Mouse (Mus musculus) adipocyte (in vitro differentiated cells): Measurements from ENCODE around the gene Abi3.

ENCODE experiments used
- DNase-seq: peaks from one replicate; pipeline ENCODE4 v3.0.0-alpha.2; 2016; ENCODE audit warnings: low spot score

Abi3 gene

GRCm38 (mm10) chr11:95825625-95826024 is 16.7 kb downstream of the Abi3 start:
- DNase-seq = no peak

- DNase-seq = no peak
Observed at GRCm38 (mm10) chr11:95824877-95825243, 17.4 kb downstream of the Abi3 start.

DNA sequence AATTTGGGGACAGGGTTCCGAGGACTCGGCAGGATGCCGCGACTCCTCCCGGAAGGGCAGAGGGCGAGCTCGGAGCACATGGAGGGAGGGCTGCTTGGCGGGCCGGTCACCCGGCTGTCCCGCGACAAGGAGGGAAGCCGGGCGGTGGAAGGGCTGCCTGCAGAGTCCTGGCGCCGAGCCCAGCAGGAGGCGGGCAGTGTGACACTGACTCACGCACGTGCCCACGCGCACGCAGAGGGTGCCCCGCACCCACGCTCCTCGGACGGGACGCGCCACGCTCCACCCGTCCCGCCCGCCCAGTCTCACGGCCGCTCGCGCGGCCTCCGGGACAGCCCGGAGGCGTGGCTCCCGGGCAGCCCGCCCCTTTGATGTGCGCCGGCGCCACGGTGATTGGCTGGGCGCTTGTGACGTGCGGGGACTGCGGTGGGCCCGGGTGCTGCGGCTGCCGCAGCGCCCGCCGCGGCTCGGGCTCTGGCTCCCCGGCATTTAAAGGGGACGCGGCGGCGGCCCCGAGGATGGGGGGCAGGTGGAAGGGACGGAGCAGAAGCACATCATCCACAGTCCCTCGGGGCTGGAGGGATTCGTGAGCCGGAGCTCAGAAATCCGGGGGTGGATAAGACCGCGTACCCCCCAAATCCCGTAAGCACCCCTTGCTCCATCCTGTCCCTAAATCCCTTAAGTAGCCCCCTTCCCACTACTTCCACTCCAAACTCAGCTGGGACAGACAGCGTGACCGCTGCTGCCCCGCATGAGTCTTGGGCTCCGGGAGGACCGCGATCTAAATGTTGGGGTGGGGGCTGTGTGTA is 18.0 kb downstream of the Abi3 start, which contains the start of gene Phospho1:
TSS of gene Phospho1 (plus strand) at position 429 of the 806 bp plus-strand sequence.
- peak; percentile 40 for DNase-seq

DNA sequence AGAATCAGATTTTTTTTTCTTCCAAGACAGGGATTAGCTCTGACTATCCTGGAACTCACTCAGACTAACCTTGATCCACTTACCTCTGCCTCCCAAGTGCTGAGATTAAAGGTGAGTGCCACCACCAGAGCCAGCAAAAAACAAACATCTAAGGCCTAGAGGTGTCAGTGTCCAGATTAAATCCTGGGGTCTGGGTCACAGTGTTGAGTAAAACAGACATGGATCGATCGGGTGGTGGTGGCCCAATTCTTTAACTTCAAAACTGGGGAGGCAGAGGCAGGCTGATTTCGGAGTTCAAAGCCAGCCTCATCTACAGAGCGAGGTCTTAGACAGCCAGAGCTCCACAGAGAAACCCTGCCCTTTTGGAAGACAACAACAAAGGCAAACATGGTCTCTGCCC is 19.8 kb downstream of the Abi3 start:
- no peak for DNase-seq

GRCm38 (mm10) chr11:95821511-95821910 is 20.8 kb downstream of the Abi3 start:
- no peak for DNase-seq

DNA sequence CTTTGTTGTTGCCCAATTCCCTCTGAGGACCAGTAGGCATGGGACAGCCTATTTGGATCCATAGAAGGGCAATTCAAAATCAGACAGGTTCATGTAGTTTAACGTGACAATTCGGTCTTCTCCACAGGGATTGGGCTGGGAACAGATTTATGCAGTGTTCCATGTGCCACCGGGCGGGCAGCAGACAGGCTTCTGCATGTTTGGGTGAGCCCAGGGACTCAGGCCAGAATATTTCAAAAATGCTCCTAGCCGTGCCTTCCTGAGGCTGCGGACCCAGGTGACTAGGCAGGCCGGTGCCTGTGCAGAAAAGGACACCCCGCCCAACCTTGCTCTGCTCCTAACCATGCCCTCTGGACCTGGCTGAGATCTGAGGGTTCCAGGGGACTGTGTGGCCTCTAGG is 23.1 kb downstream of the Abi3 start:
- no peak for DNase-seq

DNA sequence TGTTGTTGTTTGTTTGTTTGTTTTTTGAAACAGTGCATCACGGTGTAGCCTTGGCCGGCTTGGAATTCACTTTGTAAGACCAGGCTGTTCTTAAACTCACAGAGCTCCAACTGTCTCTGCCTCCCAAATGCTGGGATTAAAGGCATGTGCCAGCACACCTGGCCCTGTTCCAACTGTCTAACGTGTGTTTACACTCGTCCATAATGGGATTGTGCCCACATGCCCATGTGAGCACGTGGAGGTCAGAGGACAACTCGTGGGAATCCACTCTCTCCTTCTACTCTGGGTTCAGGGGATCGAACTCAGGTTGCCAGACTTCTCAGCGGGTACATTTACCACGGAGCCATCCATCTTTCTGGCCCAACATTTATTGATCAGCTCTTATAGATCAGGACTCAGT is 26.9 kb downstream of the Abi3 start:
- DNase-seq = peak; percentile 18

DNA sequence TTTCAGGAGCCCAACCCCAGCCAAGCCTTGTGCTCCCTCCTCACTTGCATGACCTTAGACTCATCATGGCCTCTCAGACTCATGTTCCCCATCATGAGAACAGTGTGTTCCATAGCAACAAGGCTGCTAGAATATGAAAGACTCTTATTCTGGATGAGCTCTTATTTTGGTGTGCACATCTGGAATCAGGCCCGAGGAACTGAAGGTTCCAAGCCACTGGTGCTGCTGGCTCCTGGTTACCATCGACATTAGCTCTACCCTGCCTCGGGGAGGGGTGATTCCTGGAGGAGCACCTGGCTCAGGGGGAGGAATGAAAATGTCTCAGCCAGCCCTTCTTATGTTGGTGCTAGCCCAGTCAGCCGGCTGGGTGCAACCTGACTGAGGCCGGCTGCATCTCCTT is 27.4 kb downstream of the Abi3 start:
- peak; percentile 43 for DNase-seq

- no peak for DNase-seq
Observed at GRCm38 (mm10) chr11:95814101-95814500, 28.2 kb downstream of the Abi3 start.

GRCm38 (mm10) chr11:95812224-95812623 is 30.1 kb downstream of the Abi3 start:
- no peak for DNase-seq

- DNase-seq = no peak
Observed at GRCm38 (mm10) chr11:95811741-95812140, 30.5 kb downstream of the Abi3 start.

- no peak for DNase-seq
Observed at GRCm38 (mm10) chr11:95810828-95811227, 31.4 kb downstream of the Abi3 start.

DNA sequence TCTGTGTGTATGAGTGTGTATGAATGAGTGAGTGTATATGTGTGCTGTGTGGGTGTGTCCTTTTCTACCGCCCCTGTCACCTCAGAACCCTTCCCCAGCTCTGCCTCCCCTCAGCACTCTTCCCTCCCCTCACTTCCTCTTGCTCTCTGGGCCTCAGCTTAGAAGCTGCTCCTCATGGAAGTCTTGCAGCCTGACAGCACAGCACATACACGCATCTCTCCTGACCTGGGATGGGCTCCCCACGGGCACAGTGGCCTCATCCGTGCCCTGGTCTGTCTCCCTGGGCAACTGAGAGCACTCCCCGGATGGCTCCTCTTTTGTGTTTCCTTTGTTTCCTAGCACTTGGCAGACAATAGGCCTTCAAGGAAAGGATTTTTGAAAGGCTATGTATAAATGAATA is 32.7 kb downstream of the Abi3 start:
- no peak for DNase-seq

- DNase-seq = no peak
Observed at GRCm38 (mm10) chr11:95808448-95809011, 33.7 kb downstream of the Abi3 start.

- no peak for DNase-seq
Observed at GRCm38 (mm10) chr11:95807884-95808283, 34.4 kb downstream of the Abi3 start.

DNA sequence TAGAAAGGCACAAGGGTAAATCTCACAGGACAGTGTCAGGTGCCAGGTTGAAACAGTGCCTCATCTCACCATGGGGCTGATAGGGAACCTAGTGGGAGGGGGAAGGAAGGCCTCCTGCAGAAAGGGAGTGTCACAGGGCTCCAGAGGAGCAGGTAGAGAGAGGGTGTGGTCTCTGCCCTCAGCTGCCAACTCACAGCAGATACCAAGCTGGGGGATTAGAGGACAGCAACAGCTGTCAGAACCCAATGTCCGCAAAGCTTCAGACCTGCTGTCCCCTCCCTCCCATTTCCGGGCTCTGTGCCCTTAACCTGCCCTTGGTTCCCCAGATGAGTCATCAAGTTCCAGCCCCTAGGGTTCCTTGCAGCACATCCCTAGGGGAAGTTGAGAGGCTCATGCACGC is 36.7 kb downstream of the Abi3 start:
- DNase-seq = no peak

- DNase-seq = no peak
Observed at GRCm38 (mm10) chr11:95805010-95805409, 37.3 kb downstream of the Abi3 start.

DNA sequence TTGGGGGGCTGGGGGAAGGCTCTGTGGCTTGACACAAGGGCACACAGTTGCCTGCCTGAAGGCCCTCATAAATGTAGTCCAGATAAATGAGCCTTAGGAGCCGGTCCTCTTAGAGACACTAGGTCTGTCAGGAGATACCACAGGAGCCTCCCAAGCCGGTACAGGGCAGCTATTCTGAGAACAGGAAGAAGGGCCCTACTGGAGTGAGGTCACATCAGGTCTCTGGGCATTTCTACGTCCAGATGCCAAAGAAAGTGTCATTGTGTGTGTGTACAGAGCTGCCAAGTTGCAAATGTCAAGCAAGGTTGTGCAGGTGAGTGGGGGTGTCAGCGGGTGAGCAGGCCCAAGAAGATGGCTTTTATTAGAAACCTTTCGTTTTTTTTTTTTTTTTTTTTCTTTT is 46.7 kb downstream of the Abi3 start:
- peak; percentile 43 for DNase-seq

DNA sequence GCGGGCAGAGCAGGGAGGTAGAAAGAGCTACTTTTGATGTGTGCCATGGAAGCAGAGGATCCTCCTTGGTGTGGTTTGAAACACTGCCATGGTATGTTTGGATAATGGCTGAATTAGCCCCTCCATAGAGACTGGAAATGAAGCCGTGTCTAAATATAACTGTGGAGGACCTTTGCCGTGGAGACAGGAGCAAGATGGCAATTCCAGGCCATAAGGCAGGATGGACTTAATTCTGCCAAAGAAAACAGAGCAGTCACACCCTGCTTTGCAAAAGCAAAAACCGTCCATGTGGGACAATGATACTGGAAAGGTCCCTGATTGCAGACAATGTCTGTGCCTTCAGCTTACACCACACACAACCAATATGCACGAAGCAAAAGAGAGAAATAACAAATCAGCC is 48.1 kb downstream of the Abi3 start:
- peak; percentile 39 for DNase-seq

DNA sequence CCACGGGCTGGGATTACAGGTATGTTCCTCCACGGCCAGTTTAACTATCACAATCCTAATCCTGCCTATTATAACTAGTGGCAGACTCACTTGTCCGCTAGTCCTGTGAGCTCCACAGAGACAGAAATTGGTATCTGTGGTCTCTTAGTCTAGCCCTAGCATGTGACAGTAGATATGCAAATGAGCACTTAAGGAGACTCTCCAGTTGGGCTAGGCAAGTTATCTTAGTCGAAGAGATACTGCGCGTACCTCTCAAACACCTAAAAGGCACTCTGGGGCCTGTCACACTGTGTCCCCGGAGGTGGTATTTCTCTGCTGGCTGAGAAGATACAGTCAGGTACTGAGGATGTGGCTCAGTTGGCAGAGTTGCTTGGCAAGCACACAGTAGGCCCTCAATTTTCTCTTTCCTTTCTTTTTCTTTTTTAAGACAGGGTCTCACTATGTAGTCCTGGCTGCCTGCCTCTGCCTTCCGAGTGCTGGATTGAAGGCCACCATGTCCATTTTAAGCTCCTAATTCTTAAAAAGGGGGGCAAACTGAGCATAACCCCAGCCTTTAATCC is 49.2 kb downstream of the Abi3 start:
- DNase-seq = no peak

DNA sequence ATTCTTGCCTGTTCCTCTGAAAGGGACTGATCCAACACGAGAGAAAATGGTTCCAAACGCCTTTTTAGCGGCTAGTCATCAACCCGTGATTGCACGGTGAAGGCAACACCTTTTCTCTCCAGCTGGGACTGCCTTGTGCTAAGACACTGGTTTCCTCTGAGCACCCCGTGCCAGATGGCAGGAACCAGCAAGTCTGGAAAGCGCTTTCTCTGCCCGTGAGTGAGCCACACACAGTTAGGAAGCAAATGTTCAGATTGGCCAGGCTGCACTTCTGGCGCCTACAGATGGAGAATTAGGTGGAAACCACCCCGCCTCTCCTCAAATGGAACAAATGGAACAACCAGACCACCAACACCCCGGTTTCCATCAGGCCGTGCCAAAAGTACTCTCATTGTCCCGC is 50.5 kb downstream of the Abi3 start:
- DNase-seq = no peak

DNA sequence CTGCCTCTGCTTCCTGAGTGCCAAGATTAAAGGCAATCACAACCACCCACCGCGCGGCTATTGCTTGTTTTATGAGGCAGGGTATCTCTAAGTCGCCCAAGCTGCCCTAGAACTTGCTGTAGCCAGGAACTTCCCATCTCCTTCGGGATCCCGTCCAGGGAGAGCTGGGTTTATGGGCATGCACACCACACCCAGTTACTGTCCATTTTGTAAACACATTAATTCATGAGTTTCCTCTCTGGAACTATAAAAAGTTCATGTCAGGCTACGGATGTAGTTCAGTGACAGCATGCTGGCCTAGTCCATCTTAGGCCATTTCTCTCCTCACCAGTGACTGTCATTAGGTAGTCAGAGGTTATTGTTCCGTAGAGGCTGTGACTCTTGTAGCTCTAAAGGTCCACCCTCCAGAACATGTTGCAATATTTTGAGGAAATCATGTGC is 52.8 kb downstream of the Abi3 start:
- DNase-seq = peak; percentile 53

- DNase-seq = no peak
Observed at GRCm38 (mm10) chr11:95786511-95786910, 55.8 kb downstream of the Abi3 start.
